Mouse (Mus musculus) R1 (cell line): ENCODE measurements at regions not wholly inside any gene's neighbourhood (a gene's known extent, or its start where the extent isn't known, plus 50 kb on each side); places are given as distances from the start of the nearest gene placed in this dataset.

Experiments
- DNase-seq: peaks from one replicate; pipeline ENCODE4 v3.0.0-alpha.2; 2018; ENCODE audit warnings: low read depth, low spot score

- no peak for DNase-seq
Measured at GRCm38 (mm10) chr13:94619511-94619910, 169.2 kb upstream of the Tbca start.

DNA sequence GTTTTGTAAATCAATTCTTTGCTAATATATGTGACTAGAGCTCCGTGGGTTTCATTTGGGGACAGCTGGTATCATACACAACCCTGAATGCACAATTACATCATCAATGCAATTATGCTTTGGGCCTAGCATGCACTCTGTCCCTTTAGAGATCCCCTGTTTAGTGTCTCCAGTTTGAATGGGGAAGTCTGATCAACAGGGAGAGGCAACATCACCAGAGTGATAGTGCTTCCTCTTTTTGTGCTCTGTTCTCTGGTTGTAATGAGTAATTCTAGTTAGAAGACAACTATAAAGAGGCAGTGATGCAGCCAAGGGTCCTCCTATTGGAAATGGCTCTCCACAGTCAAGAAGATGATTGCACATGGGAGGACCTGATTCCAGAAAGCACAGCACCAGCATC, 158.7 kb upstream of the Tbca start:
- no peak for DNase-seq

GRCm38 (mm10) chr13:94630685-94631084, 158.0 kb upstream of the Tbca start:
- DNase-seq: peak; percentile 64

- no peak for DNase-seq
Measured at GRCm38 (mm10) chr13:94632730-94633129, 156.0 kb upstream of the Tbca start.

DNA sequence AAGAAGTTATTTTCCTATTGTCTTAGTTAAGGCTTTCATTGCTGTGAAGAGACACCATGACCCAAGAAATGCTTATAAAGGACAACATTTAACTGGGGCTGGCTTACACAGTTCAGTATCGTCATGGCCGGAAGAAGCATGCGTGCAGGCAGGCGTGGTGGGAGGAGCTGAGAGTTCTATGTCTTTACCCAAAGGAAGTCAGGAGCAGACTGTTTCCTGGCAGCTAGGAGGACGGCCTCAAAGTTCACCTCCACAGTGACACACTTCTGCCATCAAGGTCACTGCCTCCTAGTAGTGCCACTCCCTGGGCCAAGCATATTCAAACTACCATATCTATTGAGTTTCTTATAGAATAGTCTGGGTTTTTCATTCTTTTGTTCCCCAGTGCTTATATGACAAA, 148.4 kb upstream of the Tbca start:
- peak; percentile 64 for DNase-seq

- DNase-seq: no peak
Measured at GRCm38 (mm10) chr13:94645241-94646206, 143.2 kb upstream of the Tbca start.

- peak; percentile 50 for DNase-seq
Measured at GRCm38 (mm10) chr13:94646326-94646725, 142.4 kb upstream of the Tbca start.

DNA sequence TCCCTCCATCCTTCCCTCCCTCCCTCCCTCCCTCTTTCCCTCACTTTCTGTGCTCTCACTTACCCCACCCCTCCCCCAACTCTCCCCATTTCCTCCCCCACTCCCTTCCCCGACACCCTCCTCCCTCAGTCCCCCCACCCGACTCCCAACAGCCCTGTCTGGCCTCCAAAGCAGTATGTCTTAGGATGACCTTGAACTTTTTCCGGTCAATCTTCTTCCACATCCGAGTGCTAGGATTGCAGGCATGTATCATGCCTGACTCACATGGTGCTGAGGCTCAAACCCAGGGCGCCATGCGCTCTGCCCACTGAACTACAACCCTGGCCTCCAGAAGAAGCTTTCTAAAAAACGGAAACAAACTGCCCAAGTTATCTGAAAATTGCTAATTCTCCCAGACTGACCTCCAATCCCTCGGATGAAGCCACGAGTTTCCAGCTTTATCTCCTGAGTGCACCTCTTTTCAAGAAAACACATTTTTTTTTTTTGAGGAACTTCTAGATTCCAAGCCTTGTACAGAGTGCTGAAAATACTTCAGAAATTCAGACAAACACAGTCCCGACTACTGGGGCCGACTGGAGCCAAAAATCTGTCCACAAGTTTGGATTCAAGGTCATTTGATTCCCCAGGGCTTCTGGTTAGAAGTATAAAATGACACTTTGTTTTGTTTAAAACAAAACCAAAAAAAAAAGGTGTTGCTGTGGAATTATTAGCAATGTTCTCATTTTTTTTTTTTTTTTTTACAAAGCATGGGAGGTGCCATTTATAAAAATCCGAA, 141.7 kb upstream of the Tbca start:
- DNase-seq: peak; percentile 68

GRCm38 (mm10) chr13:94647566-94647965, 141.1 kb upstream of the Tbca start:
- DNase-seq: peak; percentile 74

- DNase-seq: no peak
Measured at GRCm38 (mm10) chr13:94650951-94651350, 137.8 kb upstream of the Tbca start.

- no peak for DNase-seq
Measured at GRCm38 (mm10) chr13:94667604-94668003, 121.1 kb upstream of the Tbca start.

- peak; percentile 82 for DNase-seq
Measured at GRCm38 (mm10) chr13:94668276-94668675, 120.4 kb upstream of the Tbca start.

DNA sequence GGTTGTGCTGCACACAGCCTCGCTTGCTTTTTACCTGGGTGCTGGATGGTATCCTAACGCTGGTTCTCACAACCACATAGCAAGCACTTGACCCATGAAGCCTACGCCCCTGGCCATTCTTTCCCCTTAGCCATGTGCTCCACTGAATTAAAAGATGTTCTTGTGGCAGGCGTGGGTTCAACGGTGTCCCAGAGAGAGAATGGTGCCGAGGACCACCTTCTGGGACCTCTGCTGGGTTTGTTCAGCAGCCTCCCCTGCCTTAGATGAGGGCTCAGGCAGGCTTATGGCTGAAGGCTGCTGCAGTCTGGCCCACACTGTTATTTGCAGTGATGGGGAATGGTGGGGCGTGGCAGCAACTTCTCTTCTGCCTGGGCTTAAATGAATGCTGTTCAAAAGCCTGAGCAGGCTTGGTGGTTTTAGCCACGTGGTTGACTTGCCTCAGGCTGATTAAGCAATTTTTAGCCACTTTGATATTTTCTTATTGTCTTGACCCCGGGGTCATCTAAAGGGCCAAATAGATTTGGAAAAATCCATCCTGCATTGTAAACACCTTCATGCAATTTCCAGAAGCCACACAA, 119.5 kb upstream of the Tbca start:
- peak; percentile 31 for DNase-seq

DNA sequence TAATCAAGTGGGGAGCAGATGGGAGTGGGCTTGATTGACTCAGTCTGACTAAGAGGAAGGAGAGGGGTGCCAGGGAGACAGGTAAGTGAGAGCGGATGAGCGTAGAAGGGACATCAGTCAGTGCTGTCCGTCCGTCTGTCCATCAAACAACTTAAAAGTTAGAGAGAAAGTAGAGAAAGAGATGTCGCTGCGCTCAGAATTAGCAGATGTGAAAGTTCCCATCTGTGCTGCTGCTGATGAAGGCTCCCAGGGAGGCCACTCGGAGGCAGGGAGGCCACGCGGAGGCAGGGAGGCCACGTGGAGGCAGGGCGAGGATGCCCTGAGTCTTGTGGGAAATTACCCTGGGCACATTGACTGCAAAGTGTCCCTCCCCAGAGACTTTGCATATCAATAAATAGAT, 118.4 kb upstream of the Tbca start:
- DNase-seq: no peak

DNA sequence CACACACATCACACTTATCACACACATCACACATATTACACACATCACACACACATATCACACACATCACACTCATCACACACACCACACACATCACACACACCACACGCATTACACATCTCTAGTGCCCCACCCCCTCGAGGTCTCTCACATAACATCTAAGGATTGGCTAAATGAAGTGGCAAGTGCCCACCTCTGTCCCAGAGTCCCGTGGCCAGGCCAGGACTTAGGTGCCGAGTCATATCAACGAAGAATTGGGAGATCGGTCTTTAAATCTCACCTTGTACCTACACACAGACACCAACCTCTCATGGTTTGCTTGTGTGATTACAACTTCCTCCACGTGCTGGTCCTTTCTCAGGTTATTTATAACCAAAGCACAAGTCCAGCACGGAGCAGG, 117.7 kb upstream of the Tbca start:
- DNase-seq: no peak

DNA sequence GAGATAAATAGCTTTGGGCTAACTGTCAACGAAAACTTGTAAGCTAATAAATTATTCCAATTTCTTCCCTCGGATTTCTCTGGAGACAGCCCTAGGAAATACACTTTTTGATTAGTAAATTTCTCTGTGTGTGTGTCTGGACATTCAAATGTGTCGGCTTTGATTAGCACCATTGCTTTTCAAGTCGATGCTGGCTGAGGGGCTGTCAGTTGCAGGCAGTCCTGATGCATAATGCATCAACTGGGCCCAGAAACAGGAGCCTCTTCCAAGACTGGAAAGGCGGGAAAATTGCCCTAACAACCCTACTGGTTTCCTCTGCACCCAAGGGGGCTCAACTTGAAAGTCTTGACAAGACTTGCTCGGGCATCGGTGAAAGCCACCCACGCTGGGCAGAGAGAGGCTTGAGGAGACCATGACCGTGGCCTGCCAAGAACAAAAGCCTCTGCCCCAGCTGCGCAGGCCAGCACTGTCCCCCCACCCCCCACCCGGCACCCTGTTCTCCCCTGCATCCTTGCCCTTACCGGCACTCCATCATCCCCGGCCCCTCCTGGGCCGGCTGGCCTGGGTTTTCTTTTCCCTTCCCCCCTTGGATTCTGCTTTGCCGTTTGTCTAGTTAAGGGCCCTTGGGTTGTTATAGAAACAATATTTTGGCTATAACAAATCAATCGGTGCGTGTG, 108.1 kb upstream of the Tbca start:
- no peak for DNase-seq

DNA sequence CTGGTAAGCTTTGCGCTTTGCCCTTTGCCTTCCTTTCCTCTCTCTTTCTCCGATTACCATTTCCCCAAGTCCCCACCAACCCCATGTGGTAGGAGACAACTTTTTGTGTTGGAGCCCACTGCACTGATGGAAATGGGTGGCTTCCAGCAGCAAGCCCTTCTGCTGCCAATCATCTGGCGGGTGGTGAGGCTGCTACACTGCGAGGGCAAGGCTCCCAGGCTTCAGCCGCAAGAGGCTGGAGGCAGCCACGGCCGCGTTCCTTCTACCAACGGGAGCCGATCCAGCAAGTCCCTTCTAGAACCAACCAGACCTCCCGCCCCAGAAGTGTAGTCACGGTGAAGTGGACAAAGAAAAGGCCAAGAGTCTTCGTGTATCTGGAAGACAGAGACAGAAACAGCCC, 107.1 kb upstream of the Tbca start:
- peak; percentile 34 for DNase-seq

DNA sequence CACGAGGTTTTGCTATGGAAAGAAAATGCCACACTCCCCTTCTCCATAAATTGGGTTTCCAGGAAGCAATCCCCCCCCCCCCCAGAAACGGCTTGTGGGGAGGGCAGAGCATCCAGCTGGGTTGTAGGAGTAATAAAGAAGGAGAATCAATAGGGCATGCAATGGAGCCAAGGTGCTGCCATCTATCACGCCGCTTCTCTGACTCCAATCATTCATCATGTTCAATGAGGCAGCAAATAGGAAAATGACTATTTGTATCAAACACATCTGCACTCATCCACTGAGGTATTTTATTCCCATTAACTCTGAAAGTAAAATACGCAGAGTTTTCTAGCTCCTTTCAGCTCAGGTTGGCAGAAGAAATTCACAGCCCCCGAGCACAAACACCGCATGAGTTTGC, 103.5 kb upstream of the Tbca start:
- no peak for DNase-seq

GRCm38 (mm10) chr13:94687295-94687694, 101.4 kb upstream of the Tbca start:
- no peak for DNase-seq

GRCm38 (mm10) chr13:94706641-94707053, 82.1 kb upstream of the Tbca start:
- DNase-seq: peak; percentile 96

DNA sequence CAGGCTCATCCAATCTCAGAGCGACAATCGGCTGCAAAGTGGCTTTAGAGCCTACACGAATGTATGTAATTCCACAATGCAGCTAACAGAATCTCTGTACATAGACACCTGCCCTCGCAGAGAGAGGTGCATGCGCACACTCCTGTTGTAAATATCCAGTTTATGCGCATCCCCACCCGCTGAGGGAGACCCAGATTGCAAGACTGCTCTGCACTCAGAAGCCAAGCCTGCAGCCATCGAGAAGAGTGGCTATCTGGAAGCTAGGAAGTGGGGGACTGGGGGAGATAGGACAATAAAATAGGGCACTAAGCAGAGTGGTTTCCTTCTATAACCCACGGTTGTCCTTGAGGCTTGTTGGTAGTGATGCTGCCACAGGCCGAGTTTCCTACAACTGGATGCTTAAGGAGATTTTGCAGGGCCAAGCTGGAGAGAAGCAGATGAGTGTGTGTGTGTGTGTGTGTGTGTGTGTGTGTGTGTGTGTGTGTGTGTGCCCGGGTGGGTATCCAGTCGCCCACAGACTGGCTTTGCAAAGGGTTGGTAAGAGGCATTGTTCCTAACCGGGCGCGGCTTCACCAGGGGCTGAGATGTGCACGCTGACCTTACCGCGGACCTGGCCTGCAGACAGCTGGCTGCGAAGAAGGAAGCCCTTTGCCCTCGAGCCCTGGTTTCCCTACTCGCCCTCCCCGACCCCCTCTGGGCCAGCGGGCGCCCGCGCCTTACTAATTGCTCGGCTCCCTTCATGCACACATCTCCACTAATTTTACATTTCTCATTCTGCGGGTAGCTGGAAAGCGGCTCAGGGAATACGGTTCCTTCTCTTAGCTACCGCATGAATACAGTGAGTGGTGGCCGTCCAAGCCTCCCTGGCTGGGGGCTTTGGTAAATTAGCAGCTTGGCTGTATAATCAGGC, 81.1 kb upstream of the Tbca start:
- peak; percentile 63 for DNase-seq
